Mouse (Mus musculus) left cerebral cortex, adult 18-20 months (tissue): ENCODE measurements around the gene Bst2. TPM values are rescaled to one million over a fixed set of nuclear protein-coding genes. Genes with fewer than 3 reads are reported as not detected.
A peak's percentile ranks its signal among the peaks of the same experiment; 100 is the strongest.

Experiments used
- DNase-seq, 2 experiments: peaks; one replicate each; pipeline ENCODE4 v3.0.0; 2021 to 2022; ENCODE audit warnings: low spot score in 2 of 2, mixed read lengths in 1 of 2
- total RNA-seq, 2 experiments: library from RNA; stranded (reverse); gene quantifications; 2 replicates each; pipeline ENCODE4 v1.2.3; 2021

Bst2 gene
- total RNA-seq, 2 experiments from 2014 or later = 4.7 to 6.9 TPM

DNA sequence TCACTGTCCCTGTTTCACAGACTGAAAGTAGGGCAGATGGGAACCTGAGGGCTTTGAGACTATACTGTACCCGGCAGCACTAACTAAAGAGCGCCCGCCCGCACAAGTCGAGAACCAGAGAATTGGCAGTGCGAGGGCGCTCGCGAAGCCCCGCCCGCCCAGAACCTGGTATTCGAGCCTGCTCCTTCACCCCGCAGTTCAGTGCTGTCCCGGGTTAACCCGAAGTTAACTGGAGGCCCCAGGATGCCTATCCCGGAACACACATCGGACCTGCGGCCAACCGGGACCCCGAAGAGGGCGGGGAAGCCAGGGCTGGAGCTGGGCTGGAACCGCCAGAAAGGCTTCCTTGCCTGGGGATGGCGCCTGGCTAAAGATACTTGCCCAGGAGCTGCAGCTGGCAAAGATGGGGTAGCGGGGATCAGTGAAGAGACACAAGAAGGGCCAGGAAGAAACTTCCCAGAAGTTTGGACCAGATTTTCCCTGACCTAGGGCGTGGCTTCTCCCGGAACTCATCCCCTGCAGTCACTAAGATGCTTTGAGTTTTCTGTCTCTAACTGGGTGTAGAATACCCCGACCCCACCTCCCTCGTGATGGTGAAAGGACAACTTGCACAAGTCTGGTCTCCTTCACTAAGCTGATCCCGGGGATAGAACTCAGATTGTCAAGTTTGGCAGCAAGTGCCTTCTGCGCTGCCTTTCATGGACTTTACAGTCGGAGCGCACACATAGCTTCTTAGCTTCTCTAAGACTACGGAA, 49.4 kb downstream of the Bst2 start, which contains the start of gene Gtpbp3:
TSS of gene Gtpbp3 (plus strand) at position 413 of the 755 bp plus-strand sequence.
- peak; percentile 77 to 84 for DNase-seq

DNA sequence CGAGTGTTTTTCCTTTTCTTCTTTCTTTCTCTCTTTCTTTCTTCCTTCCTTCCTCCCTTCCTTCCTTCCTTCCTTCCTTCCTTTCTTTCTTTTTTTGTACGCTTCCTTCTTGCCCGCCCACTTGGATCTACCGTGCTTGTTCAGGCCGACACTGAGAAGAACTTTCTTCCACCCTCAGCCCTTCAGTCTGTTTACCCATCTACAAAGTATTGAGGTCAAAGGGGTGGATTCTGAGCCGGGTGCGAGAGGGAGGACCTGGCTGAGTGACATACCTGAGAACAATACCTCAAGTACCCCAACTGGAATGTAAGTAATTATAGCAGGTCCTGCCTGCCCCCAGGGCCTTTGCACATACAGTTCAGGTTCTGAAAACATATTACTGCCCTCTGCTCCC, 51.1 kb downstream of the Bst2 start:
- DNase-seq = no peak

DNA sequence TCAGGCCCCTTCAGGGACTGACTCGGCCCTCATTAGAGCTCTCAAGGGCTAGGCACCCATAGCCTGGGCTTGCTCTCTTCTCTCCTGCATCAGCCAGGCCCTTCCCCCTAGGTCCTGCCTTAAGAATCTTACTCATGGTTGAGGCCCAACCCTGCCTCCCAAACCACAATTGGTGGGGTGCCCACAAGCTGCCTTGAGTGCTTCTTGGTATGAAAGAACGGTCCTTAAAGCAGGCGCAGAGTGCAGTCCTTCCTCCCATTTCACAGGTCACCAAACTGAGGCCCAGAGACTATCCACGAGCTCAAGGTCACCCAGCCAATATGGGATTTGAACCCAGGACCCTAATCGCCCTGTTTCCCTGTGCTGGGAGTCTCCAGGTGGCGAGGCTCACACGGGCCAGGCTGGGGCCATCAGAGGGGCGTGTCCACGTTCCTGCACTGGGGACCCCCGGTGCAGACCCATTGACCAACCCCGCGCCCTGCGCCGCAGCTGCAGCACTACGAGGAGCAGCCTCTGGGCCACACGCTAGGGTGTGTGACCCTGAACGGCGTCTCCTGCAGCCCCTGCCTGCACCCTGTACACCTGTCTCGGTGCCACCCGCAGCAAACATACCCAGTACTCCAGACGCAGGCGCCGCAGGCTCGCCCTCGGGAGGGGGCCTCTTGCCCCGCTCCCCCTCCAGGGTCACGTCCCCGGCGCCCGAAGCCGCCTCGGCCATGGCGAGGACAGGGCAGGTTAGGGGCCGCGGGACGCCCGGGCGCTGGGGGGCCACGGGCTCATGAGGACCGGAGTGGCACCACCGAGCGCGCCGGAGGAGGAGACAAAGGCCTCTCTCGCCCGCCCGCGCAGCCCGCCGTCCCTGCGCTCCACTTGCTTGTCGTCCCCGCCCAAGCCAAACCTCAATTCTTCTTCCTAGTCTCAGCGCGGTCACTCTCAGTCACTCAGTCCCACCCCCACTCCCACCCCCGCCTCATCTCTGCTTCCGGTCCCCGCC, 51.8 kb downstream of the Bst2 start, which contains the start of gene Ano8:
TSS of gene Ano8 (minus strand) at position 822 of the 994 bp plus-strand sequence.
- DNase-seq = peak; percentile 89 to 91

DNA sequence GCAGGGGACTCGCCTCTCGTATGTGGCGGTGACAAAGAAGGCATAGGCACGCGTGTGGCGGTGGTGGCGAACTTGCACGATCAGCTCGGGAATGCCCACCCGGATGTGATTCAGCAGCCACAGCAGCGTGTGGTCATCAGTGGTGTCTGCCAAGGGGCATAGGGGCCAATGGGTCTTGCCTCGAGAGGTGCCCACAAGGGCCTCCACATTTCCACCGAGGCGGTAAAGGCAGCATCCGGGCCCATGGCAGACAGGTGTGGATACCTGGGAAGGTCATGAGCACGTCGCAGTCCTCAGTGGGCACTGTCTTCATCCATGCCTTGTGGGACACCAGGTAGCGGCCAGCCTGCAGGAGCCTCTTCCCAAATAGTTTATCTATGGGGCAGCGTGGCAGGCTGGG, 52.5 kb downstream of the Bst2 start:
- DNase-seq = no peak

Other genes starting within 250 kb of the Bst2 start
- 100 to 1,000 TPM; 116 to 126 TPM for gene Use1, start 170.6 kb downstream of the Bst2 start, total RNA-seq
- gene Ocel1, start 166.2 kb downstream of the Bst2 start, total RNA-seq = 10 to 100 TPM; 15.0 to 16.0 TPM
- 10 to 100 TPM; 42.6 to 46.2 TPM for gene Nr2f6, start 155.5 kb downstream of the Bst2 start, total RNA-seq
- 1 to 10 TPM; 3.3 to 4.2 TPM for gene Ushbp1, start 141.7 kb downstream of the Bst2 start, total RNA-seq
- gene Babam1, start 140.6 kb downstream of the Bst2 start, total RNA-seq = 100 to 1,000 TPM; 104 to 107 TPM
- gene Ankle1, start 131.4 kb downstream of the Bst2 start, total RNA-seq = under 1 TPM; 0.21 to 0.26 TPM
- gene Abhd8, start 73.8 kb downstream of the Bst2 start, total RNA-seq = 100 to 1,000 TPM; 318 to 342 TPM
- gene Mrpl34, start 72.5 kb downstream of the Bst2 start, total RNA-seq = 10 to 100 TPM; 58.6 to 61.4 TPM
- gene Dda1, start 68.3 kb downstream of the Bst2 start, total RNA-seq = 10 to 100 TPM; 76.7 to 86.1 TPM
- 10 to 100 TPM; 56.2 to 58.6 TPM for gene Ano8, start 51.5 kb downstream of the Bst2 start, total RNA-seq
- gene Gtpbp3, start 49.4 kb downstream of the Bst2 start, total RNA-seq = 10 to 100 TPM; 29.3 to 36.7 TPM
- 1 to 10 TPM; 9.4 to 9.5 TPM for gene Plvap, start 25.7 kb downstream of the Bst2 start, total RNA-seq
- gene Ccdc194, start 11.7 kb downstream of the Bst2 start, total RNA-seq = not detected
- gene Mvb12a, start 5.5 kb upstream of the Bst2 start, total RNA-seq = 10 to 100 TPM; 35.5 to 36.6 TPM
- gene Tmem221, start 21.4 kb upstream of the Bst2 start, total RNA-seq = under 1 TPM; 0.21 to 0.23 TPM
- gene Nxnl1, start 29.1 kb upstream of the Bst2 start, total RNA-seq = under 1 TPM in 1 of 2 experiments, not detected in 1; 0.26 TPM
- gene Slc27a1, start 31.4 kb upstream of the Bst2 start, total RNA-seq = 100 to 1,000 TPM in 1 of 2 experiments, 10 to 100 TPM in 1; 86.2 to 100 TPM
- 10 to 100 TPM; 31.1 to 31.3 TPM for gene Pgls, start 54.7 kb upstream of the Bst2 start, total RNA-seq
- gene Fam129c, start 60.2 kb upstream of the Bst2 start, total RNA-seq = 1 to 10 TPM; 1.9 to 4.8 TPM
- gene Colgalt1, start 73.5 kb upstream of the Bst2 start, total RNA-seq = 10 to 100 TPM; 46.9 to 49.8 TPM
- 100 to 1,000 TPM; 267 to 296 TPM for gene Unc13a, start 134.3 kb upstream of the Bst2 start, total RNA-seq
- gene Jak3, start 138.8 kb upstream of the Bst2 start, total RNA-seq = 1 to 10 TPM; 4.8 to 5.0 TPM
- under 1 TPM in 1 of 2 experiments, not detected in 1; 0.63 TPM for gene Insl3, start 151.8 kb upstream of the Bst2 start, total RNA-seq
- gene B3gnt3, start 164.3 kb upstream of the Bst2 start, total RNA-seq = 1 to 10 TPM in 1 of 2 experiments, under 1 TPM in 1; 0.82 to 1.1 TPM
- 100 to 1,000 TPM; 155 to 167 TPM for gene Fcho1, start 188.3 kb upstream of the Bst2 start, total RNA-seq